Mouse (Mus musculus) monocyte, adult 5-6 weeks (primary cell): Measurements from ENCODE around the gene Ppm1e. TPM values are rescaled to one million over a fixed set of nuclear protein-coding genes. Genes with fewer than 3 reads are reported as not detected.

Experiments
- ATAC-seq: fragments of 153-309, 156-312 bp; replicated peaks from 2 replicates; pipeline ENCODE4 v1.8.0; 2017; ENCODE audit warnings: mild to moderate bottlenecking; ENCODE audit not compliant: low TSS enrichment, insufficient number of reproducible peaks, severe bottlenecking, poor library complexity, low FRiP score
- total RNA-seq: library from RNA; stranded (forward); fragments of 200-1000, 200-491, 200-594 nt; gene quantifications from 3 replicates; pipeline ENCODE4 v1.2.3, GENCODE M21; 2017

Gene Ppm1e
- total RNA-seq, 1 experiment from 2014 or later = 1.1 TPM

- ATAC-seq = no peak
Measured at GRCm38 (mm10) chr11:87318956-87319708, 39.7 kb downstream of the Ppm1e start.

GRCm38 (mm10) chr11:87313533-87313932 lies 45.3 kb downstream of the Ppm1e start:
- no peak for ATAC-seq

- no peak for ATAC-seq
Measured at GRCm38 (mm10) chr11:87310309-87310708, 48.5 kb downstream of the Ppm1e start.

- no peak for ATAC-seq
Measured at GRCm38 (mm10) chr11:87309329-87310074, 49.3 kb downstream of the Ppm1e start.

GRCm38 (mm10) chr11:87299066-87299465 lies 59.8 kb downstream of the Ppm1e start:
- ATAC-seq = no peak

- ATAC-seq = no peak
Measured at GRCm38 (mm10) chr11:87296467-87296866, 62.4 kb downstream of the Ppm1e start.

GRCm38 (mm10) chr11:87295636-87296035 lies 63.2 kb downstream of the Ppm1e start:
- no peak for ATAC-seq

- no peak for ATAC-seq
Measured at GRCm38 (mm10) chr11:87289313-87289712, 69.5 kb downstream of the Ppm1e start.

GRCm38 (mm10) chr11:87286194-87286593 lies 72.6 kb downstream of the Ppm1e start:
- no peak for ATAC-seq

- no peak for ATAC-seq
Measured at GRCm38 (mm10) chr11:87281907-87282475, 76.8 kb downstream of the Ppm1e start.

- no peak for ATAC-seq
Measured at GRCm38 (mm10) chr11:87279461-87279860, 79.4 kb downstream of the Ppm1e start.

- no peak for ATAC-seq
Measured at GRCm38 (mm10) chr11:87278807-87279206, 80.0 kb downstream of the Ppm1e start.

GRCm38 (mm10) chr11:87276240-87276985 lies 82.4 kb downstream of the Ppm1e start:
- no peak for ATAC-seq

- ATAC-seq = no peak
Measured at GRCm38 (mm10) chr11:87275420-87276048, 83.3 kb downstream of the Ppm1e start.

- no peak for ATAC-seq
Measured at GRCm38 (mm10) chr11:87272725-87273124, 86.1 kb downstream of the Ppm1e start.

- no peak for ATAC-seq
Measured at GRCm38 (mm10) chr11:87271479-87271878, 87.3 kb downstream of the Ppm1e start.

- ATAC-seq = no peak
Measured at GRCm38 (mm10) chr11:87270958-87271357, 87.9 kb downstream of the Ppm1e start.

GRCm38 (mm10) chr11:87270446-87270845 lies 88.4 kb downstream of the Ppm1e start:
- no peak for ATAC-seq

GRCm38 (mm10) chr11:87268803-87269202 lies 90.0 kb downstream of the Ppm1e start:
- ATAC-seq = no peak
